Mouse (Mus musculus) gastrocnemius, adult 2 months (tissue): ENCODE data around the gene Slc4a4. TPM values are rescaled to one million over a fixed set of nuclear protein-coding genes. Genes with fewer than 3 reads are reported as not detected.

Experiments
- DNase-seq: peaks from one replicate; pipeline ENCODE4 v3.0.0; 2022
- H3K27ac ChIP-seq: fragments of 200-600 bp; 2 replicates; pipeline ENCODE4 v1.8.1; 2022; ENCODE audit warnings: mild to moderate bottlenecking
- H3K4me3 ChIP-seq: fragments of 200-600 bp; 2 replicates; pipeline ENCODE4 v1.8.1; 2022; ENCODE audit warnings: mild to moderate bottlenecking, moderate library complexity
- CTCF ChIP-seq: fragments of 200-600 bp; IDR thresholded peaks from 2 replicates; pipeline ENCODE4 v1.8.1; 2022; ENCODE audit warnings: antibody characterized with exemption, mild to moderate bottlenecking, moderate library complexity
- intact Hi-C: fragments of 180-260 bp; cut with DNase I; formaldehyde crosslinking; loops from one replicate; pipeline ENCODE4 v1.15.1; 2025
- total RNA-seq, 2 experiments: library from RNA; stranded (reverse); gene quantifications; 2 replicates each; pipeline ENCODE4 v1.2.3; 2021

Gene Slc4a4
- total RNA-seq, 2 experiments from 2014 or later = 14.0 to 19.8 TPM

- Histone ChIP-seq H3K4me3 (no peak overlapping the region), H3K27ac (no peak overlapping the region)
- no peak for DNase-seq
- intact Hi-C loops = no loop called here
- TF ChIP-seq CTCF = no peak
These were observed 323.5 kb downstream of the Slc4a4 start for GRCm38 (mm10) chr5:89209973-89210703.

DNA sequence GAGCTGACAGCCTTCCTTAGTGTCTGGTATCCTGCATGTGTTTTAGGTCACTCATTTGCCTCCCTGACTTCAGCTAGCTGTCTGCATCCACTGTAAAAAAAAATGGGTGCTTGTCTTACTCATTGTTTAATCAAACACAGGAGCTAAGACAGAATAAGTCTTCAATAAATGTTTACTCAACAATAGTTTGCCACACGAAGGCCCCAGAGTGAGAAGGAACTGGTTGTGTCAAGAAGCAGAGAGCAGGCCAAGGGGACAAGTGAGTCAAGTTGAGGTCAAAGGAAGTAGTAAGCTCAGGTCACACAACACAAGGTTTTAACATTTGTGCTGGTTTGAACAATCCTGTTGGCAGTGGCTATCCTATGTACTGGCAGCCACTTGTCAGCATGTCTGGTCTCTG lies 324.4 kb downstream of the Slc4a4 start:
- DNase-seq = no peak
- intact Hi-C loops = no loop called here
- no peak for TF ChIP-seq CTCF
- Histone ChIP-seq H3K27ac (no peak overlapping the region), H3K4me3 (no peak overlapping the region)

- intact Hi-C loops = no loop called here
- no peak overlapping the region for H3K4me3 ChIP-seq
- no peak for TF ChIP-seq CTCF
- H3K27ac ChIP-seq = no peak overlapping the region
- DNase-seq = no peak
These were observed 331.6 kb downstream of the Slc4a4 start for GRCm38 (mm10) chr5:89218222-89218621.

DNA sequence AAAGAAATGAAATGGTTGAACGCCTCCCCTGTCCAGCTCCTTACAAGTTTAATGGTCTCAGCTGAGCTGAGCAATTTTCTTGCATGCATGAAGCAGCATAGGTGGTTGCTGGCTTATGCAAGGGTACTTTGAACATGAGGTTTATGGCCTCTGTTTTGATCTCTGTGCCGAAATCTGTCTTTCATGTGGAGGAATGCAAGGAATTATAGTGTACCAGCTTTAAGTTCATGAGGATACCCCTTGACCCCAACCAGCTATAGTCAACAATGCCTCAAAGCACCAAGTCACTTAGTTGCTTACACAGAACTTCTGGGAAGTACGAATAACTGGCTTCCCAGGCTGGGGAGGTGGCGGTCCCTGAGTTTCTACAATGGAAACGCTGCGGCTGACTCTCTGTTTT lies 332.1 kb downstream of the Slc4a4 start:
- no peak for TF ChIP-seq CTCF
- Histone ChIP-seq H3K4me3 (no peak overlapping the region), H3K27ac (no peak overlapping the region)
- no peak for DNase-seq
- intact Hi-C loops = no loop called here

- no peak for DNase-seq
- intact Hi-C loops = loop anchor here (2.0 kb wide), 2 partner anchors 293 to 333 kb away; no protein-coding TSS in a partner anchor
These were observed 335.0 kb downstream of the Slc4a4 start for GRCm38 (mm10) chr5:89221658-89222057.

GRCm38 (mm10) chr5:89223061-89223740 lies 336.6 kb downstream of the Slc4a4 start:
- DNase-seq = no peak
- Histone ChIP-seq H3K4me3 (no peak overlapping the region), H3K27ac (no peak overlapping the region)
- intact Hi-C loops = loop anchor here (2.0 kb wide), 2 partner anchors 294 to 334 kb away; no protein-coding TSS in a partner anchor
- no peak for TF ChIP-seq CTCF

More at GRCm38 (mm10) chr5:89221658-89222057, 335.0 kb downstream of the Slc4a4 start:
- TF ChIP-seq CTCF = peak; percentile 74
- Histone ChIP-seq H3K27ac (no peak overlapping the region), H3K4me3 (no peak overlapping the region)

DNA sequence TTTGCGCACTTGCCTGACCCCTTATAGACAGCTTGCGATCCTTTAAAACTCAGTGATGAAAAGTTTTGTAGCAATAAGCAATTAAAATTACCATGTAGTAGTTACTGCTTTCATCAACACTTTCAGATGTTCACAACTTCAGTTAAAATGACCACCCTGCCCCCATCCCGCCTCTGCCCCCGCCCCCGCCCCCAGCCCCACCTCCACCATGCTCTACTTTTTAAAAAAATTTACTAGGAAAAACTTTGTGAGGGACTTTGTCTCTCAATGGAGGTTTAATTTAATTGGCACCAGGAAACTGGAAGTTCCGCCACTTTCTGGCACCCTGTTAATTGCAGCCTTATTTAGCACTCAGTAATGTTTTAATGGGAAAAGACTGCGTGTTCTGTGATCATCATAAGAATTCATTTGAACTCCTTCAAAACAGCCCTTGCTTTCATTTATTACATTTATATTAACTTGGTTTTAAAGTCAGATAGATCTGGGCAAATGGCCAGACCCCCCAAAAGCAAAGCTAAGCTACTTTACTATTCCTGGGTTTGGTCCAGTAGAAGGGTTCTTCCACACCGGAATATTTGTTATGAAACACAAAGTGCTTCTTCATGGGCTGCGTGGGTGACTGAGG lies 337.2 kb downstream of the Slc4a4 start:
- TF ChIP-seq CTCF = no peak
- no peak overlapping the region for H3K27ac ChIP-seq
- DNase-seq = no peak
- H3K4me3 ChIP-seq = no peak overlapping the region
- intact Hi-C loops = loop anchor here (2.0 kb wide), 2 partner anchors 295 to 335 kb away; no protein-coding TSS in a partner anchor

DNA sequence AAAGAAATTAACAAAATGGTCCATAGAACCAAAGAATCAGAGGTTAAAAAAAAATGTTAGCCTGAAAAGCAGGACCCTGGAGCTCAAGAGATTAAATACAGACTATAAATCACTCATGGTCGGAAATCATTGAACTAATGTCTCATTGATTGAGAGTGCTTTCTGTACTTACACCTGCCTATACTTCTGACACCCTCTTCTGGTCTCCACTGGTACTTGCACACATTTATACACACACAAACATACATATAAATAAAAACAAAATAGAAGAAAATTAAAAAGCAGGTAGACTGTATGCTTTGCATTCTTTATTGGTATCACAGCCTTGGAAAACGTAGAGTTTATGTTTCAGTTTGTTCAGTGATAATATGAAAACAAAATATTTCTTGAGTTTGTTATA lies 341.3 kb downstream of the Slc4a4 start:
- H3K4me3 ChIP-seq = no peak overlapping the region
- DNase-seq = no peak
- intact Hi-C loops = no loop called here
- H3K27ac ChIP-seq = no peak overlapping the region
- TF ChIP-seq CTCF = peak; percentile 40; the same call in 1 of the 2 replicates

DNA sequence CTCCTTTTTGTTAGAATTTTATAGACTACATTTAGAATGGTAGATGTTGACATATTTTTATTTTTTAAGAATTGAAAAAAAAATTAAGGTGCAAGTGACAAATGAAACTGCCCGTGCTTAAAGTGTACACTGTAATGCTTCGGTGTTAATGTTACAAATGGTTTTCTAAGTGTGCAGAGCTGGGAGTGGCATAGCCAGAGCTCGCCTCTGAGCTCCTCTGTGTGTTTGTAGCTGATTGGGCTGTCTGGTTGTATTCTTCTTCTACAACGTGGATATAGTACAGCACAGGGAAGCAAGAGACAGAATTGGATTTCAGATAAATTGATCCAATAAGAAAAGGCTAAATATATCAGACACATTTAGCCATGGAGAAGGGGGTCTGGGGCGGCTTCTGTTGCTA lies 343.0 kb downstream of the Slc4a4 start:
- Histone ChIP-seq H3K27ac (no peak overlapping the region), H3K4me3 (no peak overlapping the region)
- no peak for DNase-seq
- intact Hi-C loops = no loop called here
- TF ChIP-seq CTCF = no peak

DNA sequence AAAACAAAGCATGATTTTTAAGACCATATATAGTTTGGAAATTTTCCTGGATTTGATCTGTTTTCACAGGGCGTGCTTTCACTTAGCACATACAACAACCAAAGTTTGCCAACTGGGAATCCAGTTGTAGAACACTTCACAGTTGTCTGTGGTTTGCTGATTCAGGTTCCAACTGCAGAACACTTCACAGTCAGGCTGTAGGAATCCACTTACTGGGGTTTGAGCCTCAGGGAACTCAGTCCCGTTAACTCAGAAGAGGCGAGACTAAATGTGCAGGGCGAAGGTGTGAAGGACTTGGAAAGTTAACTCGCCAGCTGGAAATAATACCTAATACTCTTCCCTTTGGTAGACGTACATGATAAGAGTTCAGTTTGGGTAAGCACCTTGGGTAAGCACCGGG lies 345.7 kb downstream of the Slc4a4 start:
- no peak for DNase-seq
- H3K27ac ChIP-seq = no peak overlapping the region

GRCm38 (mm10) chr5:89251806-89252205 lies 365.2 kb downstream of the Slc4a4 start:
- H3K4me3 ChIP-seq = no peak overlapping the region
- no peak for DNase-seq
- intact Hi-C loops = no loop called here

More for the DNA sequence above, 345.7 kb downstream of the Slc4a4 start:
- intact Hi-C loops = no loop called here
- no peak overlapping the region for H3K4me3 ChIP-seq
- TF ChIP-seq CTCF = no peak

DNA sequence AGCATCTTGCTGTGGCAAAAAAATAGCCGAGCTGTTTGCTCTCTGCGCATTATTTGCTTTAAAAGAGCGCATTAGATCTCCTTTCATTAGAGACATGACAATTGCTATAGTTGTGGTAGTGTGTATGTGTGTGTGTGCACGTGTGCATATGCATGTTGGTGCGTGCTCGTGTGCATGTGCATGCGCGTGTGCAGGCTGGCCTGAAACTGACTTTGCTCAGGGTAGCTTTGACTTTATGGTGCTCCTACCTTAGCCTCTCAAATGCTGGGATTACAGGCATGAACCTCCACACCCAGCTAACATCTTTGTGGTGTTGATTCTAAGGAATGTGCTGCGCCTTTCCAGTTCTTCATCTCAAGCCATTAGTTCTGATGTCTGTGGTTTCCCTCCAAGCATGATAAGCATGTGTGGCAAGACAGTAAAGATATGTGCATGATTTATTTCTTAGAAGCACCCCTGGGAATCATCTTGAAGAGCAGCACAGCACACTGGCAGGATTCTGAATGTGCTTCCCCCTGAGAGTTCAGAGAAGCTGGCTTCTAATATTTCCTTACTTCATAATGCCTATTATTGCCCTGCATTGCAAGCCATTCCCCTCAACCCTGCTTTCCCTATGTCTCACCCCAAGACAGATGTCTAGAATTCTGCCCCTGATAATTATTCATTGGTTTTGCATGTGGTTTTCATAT lies 373.3 kb downstream of the Slc4a4 start:
- no peak overlapping the region for H3K27ac ChIP-seq
- TF ChIP-seq CTCF = no peak
- DNase-seq = no peak
- intact Hi-C loops = no loop called here
- H3K4me3 ChIP-seq = no peak overlapping the region

More at GRCm38 (mm10) chr5:89251806-89252205, 365.2 kb downstream of the Slc4a4 start:
- no peak for TF ChIP-seq CTCF
- H3K27ac ChIP-seq = no peak overlapping the region
